Mouse (Mus musculus): ENCODE measurements at regions not wholly inside any gene's neighbourhood (a gene's known extent, or its start where the extent isn't known, plus 50 kb on each side); places are given as distances from the start of the nearest gene placed in this dataset.

DNA sequence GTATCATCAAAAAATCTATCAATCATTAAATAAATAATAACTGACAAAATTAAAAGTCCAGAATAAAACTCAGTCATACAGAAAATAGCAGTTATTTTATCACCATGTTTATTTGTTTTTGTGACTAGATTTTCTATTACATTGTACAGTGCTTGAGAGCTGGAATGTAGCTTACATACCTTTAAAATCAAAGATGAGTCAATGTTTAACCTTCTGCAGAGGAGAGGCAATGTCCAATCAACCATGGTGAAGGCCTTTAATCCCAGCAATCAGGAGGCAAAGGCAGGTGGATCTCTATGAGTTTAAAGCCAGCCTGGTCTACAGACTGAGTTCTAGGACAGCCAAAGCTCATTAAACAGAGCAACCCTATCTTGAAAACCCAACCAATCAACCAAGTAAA is 131.1 kb downstream of the Gm9733 start:
- no peak for DNase-seq (ENCODE audit: low spot score in 2 of 2)

DNA sequence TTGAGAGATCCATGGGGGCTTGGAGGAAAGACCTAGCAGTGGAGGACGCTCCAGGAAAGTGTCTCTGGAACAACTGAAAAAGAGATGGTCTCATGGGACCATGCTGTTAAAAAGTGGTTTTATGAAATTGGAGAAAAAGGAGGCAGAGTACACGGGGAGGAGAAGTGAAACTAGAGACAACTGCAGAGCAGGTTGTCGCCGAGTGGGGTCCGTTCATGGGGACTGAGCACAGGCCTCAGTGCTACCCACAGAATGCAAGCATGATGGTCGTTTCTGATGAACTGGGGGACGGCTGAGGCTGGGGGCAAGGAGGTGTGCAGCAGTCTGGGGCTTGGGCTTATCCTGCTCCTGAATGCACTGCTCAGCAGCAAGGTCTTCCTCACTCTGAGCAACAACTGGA is 129.3 kb downstream of the Gm9733 start:
- DNase-seq (ENCODE audit: low spot score in 2 of 2) = peak; percentile 14 to 62

DNA sequence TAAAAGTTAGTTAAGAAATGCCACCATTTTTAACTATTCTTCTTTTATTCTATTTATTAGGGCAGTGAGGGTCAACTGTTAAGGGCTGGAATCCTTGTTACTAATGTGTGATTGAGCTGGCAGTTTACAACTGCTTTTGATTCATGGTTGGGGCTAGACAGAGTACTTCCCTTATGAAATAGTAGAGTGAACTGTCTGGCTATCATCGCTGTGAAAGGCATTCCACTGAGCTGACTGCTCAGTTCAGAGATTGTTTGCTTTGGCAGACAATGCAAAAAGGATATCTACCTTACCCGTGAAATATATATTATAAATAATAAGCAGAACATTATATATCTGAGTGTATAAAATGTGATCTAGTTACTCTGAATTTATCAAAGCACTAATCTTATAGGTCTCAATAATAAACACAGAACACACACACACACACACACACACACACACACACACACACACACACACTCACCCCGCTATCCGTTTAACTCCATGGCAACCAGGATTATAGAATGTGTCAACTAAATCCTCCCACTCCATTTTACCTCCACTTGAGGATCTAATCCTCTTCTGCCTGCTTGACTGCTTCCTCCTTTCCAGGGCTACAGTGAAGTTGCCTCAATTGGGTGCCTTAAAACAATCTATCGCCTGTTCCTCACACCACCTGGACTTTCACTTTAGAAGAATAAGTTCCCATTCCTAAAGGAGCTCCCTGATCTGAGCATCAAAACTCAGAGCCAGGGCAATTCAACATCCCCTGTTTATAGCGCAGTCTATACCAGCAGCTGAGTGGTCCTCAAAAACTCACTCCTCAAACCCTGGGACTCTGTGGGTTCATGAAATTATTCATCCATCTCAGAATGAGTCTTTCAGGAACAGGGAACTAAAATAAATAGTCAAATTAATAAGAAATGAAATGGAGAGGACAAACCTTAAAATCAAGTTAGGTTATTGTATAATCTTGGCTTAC is 126.6 kb downstream of the Gm9733 start:
- no peak for DNase-seq (ENCODE audit: low spot score in 2 of 2)

DNA sequence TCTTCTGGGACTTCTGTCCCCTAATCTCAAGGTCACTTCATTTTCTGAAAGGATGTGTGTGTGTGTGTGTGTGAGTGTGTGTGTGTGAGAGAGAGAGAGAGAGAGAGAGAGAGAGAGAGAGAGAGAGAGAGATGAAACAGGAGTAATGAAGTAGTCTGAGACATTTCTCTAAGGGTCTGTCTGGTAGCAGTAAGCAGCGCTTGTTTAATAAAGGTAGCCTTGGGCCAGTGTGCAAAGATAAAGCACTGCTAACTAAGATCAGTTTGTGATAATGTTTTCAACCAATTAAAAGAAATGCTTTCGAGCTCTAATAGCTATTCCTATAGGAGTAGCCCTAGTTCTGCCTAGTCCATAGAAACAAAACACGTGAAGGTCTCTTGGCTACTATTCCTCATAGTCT is 119.7 kb downstream of the Gm9733 start:
- DNase-seq (ENCODE audit: low spot score in 2 of 2) = no peak

DNA sequence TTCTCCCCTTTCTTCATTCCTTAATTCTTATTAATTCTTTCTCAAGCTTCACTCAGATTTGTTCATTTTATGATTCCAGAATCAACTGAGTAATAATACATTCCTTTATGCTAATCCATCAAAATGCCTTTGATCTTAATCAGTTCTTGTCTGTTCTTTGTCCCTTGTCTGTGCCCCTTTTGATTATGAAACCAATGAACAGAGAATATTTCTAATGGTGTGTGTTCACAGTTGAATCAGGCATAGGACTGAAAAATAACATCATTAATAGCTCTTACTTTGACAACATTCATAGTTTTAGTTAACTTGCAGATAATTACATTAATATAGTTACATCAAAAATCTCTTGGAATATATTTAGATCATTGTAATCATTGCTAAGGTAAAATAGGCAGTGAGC is 114.5 kb downstream of the Gm9733 start:
- DNase-seq (ENCODE audit: low spot score in 2 of 2) = no peak

DNA sequence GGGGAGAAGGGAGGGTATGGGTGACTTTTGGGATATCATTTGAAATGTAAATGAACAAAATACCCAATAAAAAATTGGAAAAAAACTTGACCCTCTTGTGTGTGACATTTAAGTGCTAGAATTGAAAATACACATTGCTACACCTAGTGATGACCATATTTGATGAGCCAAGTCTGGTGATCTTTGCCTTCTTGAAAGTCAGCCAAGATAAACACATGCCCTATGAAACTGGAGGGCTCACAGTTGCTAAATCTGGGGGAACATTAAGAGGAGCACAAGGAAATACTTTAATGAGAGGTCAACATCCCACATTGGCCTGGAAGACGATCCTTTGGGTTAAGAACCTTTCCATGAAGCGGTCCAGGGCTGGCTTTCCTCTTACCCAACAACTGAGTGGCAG is 112.8 kb downstream of the Gm9733 start:
- DNase-seq (ENCODE audit: low spot score in 2 of 2) = no peak

DNA sequence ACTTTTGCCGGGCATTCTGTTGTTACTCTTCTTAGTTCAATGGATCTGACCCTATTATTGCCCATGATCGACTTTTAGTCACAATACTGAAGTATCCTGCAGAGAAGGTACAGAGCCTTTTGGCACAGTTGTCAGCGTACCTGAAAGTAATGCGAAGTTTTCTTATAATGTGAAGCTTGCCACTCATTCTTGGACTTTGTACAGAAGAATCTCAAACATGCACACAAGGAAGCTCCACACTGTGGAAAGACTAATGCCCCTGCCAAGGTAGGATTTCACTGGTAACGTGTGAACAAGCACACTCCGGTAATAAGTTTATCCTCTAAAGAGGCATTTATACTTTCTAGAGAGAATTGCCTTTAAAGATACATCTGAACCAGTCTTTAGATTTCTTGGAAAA is 108.8 kb downstream of the Gm9733 start:
- no peak for DNase-seq (ENCODE audit: low spot score in 2 of 2)

DNA sequence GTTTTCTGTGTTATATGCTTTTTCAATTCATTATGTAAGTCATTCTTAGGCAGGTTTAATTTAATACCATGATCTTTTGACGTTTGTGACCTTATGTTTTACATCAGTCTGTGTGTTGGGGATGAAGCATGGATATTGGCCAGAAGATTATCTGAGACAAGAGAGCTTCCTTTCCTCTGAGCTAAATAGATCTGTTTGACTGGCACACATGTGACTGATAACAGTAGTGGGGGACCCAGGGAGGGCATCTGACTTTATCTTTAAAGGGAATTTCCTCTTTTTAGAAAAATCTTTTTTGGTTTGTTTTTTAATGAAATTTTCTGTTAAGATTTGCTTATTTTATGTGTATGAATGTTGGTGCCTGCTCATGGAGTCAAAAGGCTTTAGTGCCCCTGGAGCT is 107.7 kb downstream of the Gm9733 start:
- no peak for DNase-seq (ENCODE audit: low spot score in 2 of 2)

DNA sequence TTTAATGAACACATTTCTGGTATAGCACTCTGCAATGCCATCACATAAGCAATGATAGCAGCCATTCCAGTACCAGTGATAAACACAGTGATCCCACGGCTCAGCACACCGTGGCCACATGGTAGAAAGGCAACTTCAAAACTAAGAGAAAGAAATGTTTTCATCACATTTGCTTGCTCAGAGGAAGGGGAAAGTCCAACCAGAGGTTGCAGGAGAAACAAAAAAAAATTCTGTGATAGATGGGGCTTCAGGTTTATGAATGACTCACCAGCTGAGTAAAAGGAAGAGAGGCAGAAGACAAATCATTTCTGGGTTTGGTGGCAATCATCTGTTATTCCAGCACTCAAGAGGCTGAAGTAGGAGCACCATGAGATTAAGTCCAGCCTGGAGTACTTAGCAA is 103.5 kb downstream of the Gm9733 start:
- DNase-seq (ENCODE audit: low spot score in 2 of 2) = no peak

DNA sequence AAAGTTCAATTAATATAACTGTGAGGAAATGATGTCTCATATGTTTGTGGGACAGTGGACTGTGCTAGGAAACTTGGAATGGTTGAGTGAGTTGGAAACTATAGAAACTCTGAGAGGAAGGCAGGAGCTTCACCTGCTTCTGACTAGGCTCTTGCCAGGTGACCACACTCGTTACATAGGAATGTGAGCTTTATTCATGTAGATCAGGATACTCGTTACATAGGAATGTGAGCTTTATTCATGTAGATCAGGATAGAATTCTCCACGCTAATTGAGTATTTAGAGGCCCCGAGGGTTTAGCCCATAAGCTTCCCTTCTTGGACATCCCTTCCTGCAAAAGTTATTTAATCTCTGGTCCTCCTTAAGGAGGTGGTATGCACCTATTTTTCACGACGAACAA is 101.9 kb downstream of the Gm9733 start:
- no peak for DNase-seq (ENCODE audit: low spot score in 2 of 2)

DNA sequence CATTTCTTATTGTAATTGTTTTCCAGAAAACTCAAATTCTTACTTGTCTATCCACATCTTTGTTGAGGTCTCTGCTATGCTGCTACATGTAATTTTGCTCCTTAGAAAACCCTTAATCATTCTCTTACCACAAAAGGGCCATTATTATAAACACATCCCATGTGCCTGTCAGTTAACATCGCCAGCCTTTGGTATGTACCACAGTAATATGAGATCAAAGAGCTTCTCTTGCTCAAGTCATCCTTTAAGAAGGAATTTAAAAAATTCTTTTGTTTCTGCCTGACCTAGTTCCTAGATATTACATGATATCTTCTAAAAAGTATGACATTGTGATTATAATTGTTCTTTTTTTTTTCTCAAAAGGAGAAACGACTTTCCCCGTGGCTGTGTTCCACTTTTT is 100.7 kb downstream of the Gm9733 start:
- DNase-seq (ENCODE audit: low spot score in 2 of 2) = no peak

DNA sequence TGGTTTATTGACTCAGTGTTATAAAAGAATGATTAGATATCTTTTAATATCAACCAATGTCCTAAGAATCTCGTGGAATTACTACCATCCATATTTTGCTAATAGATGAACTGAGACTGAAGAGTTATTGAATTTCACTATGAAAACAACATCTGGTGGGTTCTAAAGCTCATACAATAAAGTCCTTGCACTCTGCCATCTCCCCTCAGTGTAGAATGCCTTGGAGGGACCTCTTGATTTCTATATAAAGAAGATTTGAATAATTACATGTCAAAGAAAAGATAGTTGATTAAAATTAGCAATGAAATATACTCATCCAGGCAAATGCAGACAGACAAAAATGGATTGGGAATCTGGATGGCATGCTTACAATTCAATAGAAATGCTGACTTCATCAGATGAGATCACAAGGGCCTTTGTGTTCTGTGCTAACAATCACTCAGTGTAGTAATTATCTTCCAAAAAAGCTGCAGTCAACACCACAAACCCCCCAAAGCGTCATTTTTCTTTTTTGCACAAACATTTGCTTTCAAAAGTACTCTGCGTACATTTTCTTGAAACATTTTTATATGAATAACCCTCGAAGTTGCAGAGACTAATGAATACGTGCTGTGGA is 94.2 kb downstream of the Gm9733 start:
- DNase-seq (ENCODE audit: low spot score in 2 of 2) = no peak

DNA sequence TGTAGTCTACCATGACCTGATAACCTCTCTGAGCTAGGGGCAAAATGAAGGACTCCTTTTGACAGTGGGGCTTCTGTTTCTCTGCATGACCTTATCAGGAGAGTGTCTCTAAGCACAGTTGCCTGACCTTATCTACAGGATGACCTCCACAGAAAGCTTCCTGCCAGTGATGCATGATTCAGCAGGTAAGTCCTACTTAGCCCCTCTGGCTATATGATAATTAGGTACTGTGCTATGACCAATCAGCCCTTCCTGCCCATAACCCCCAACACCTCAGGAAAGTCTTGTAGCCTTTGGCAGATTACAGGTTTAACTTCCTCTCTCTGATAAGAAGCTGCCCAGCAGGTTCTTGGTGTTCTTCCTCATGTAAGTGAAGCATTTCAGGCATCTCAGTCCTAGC is 89.7 kb downstream of the Gm9733 start:
- DNase-seq (ENCODE audit: low spot score in 2 of 2) = no peak

DNA sequence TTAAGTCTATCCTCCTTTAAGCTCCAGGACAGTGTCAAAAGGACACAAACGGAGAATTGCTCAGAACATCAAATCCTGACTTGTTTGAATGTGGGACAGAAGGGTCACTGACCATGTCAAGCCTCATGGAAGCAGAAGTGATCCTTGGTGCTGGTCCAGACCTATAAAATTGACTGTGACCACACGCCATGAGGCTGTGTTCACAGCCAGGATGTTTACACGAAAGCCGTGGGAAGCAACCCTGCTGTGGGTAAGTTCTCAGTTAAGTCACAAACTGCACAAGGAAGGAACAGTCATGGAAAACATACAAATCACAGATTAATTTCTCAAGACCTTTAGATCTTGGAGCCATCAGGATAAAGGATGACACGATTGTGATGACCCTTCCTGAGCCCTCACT is 88.5 kb downstream of the Gm9733 start:
- no peak for DNase-seq (ENCODE audit: low spot score in 2 of 2)

DNA sequence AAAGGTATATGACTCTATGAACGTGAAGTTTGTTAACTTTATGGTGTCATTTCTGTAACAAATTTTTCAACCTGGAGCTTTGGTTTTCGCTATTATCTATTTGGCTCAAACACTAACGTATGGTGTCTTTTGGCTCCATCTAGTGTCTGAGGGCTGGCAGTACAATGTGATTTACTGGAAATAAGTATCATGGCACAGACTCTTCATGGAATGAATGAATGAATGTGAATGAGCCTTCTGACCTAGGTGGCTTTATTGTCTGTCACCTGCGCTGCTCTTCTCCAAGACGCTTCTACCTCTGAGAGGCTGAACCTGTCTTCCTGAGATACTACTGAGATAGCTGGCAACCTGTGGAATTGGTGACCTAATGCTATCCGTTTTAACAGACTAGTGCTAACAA is 87.1 kb downstream of the Gm9733 start:
- DNase-seq (ENCODE audit: low spot score in 2 of 2) = no peak

Data from spleen, postnatal 4 days (tissue).